9 mouse cellular contexts compared by ENCODE assay signal in the genomic region with DNA sequence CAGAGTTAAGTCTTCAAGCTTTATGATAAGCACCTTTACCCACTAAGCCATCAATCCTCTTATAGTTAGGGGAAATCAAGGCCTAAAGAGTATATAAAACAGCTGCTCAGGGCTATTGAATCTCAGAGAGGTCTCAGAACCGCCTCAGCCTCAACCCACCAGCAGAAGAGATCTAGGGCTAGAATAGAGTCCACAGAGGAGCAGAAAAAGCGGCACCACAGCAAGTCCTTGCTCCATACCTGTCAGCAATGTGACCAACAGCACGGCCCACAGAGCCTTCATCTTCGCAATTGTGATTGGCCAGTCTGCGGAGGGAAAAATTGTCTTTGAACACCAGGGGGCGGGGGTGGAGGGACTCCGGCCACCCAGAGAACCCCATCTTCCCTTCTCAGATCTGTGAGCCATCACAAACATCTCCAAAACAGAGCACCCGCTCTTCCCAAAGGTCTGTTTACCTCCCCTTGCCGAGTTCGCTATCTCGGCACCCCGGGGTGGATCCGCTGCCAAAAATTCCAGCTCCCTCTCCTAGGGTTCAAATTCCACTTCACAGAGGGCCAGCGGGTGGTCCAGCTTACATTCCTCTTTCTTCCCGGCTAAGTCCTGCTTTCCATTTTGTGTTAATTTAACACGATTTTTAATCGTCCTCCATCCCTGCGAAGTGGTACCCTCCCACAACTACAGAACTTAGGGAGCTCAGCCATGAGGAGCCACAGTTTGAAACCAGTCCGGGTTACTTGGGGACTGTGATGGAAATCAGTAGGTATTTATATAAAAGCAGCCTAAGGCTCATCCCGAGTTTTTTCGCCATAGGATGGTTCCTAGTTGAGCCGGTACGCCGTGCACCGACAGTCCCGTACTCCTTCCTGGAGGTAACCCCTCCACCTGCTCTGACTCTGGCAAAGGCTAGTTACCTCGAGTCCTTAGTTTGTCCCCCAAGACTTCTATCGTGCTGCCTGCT. TPM values are rescaled to one million over a fixed set of nuclear protein-coding genes. Genes with fewer than 3 reads are reported as not detected.
DNase-seq lines count a peak whose midpoint lies in the region; ATAC-seq lines count a peak whose summit lies in the region.
"Had no signal": no experiment of that assay in that cellular context is flagged by ENCODE, and none has a peak within 500 bp of the region (broad histone marks: within the 10 kb centered on the region; RNA-seq: fewer than 3 reads in every experiment).

No protein-coding gene starts in this region.

- H3K4me3 ChIP-seq in heart, embryonic 11.5 days (ENCODE audit: low read depth, low read length), result peak overlapping the region; percentile 46
- peak overlapping the region; percentile 51 for H3K4me3 ChIP-seq in forebrain, embryonic 10.5 days
- peak overlapping the region; percentile 21 for H3K4me3 ChIP-seq in kidney, embryonic 14.5 days (ENCODE audit: low read length)
- H3K4me3 ChIP-seq in megakaryocyte, embryonic 14.5 days (replicated peaks), result peak overlapping the region; percentile 53

- no peak for ATAC-seq in heart, embryonic 11.5 days (replicated peaks; ENCODE audit: insufficient number of reproducible peaks, low FRiP score, low TSS enrichment)
- ATAC-seq in kidney, embryonic 14.5 days (ENCODE audit: low FRiP score, low TSS enrichment), result peak; percentile 8; the same call in 1 of the 2 replicates

- H3K9ac ChIP-seq in heart, embryonic 11.5 days (ENCODE audit: low read depth, low read length), result peak overlapping the region; percentile 72
- H3K9ac ChIP-seq in kidney, embryonic 14.5 days (ENCODE audit: low read depth, low read length), result peak overlapping the region; percentile 46

- 1% methylated on average over 28 of the region's 28 CpGs for WGBS in heart, embryonic 11.5 days (ENCODE audit: insufficient replicate concordance)
- 3% methylated on average over 28 of the region's 28 CpGs for WGBS in forebrain, embryonic 10.5 days
- WGBS in kidney, embryonic 14.5 days, result 1% methylated on average over 28 of the region's 28 CpGs

- peaks cover 12% of the 10 kb centered on the region for H3K36me3 ChIP-seq in heart, embryonic 11.5 days (ENCODE audit: control insufficient read depth, insufficient read depth, low read length)
- peaks cover 45% of the 10 kb centered on the region for H3K36me3 ChIP-seq in forebrain, embryonic 10.5 days (replicated peaks)
- peaks cover 16% of the 10 kb centered on the region for H3K36me3 ChIP-seq in kidney, embryonic 14.5 days (ENCODE audit: control insufficient read depth, insufficient read depth, low read length)
- peaks cover 63% of the 10 kb centered on the region for H3K36me3 ChIP-seq in megakaryocyte, embryonic 14.5 days (replicated peaks; ENCODE audit: low read length)

- no peaks in the 10 kb centered on the region for H3K27me3 ChIP-seq in heart, embryonic 11.5 days (ENCODE audit: control insufficient read depth, insufficient read depth, low read length)
- H3K27me3 ChIP-seq in forebrain, embryonic 10.5 days (ENCODE audit: poor library complexity, severe bottlenecking), result no peaks in the 10 kb centered on the region
- H3K27me3 ChIP-seq in kidney, embryonic 14.5 days (ENCODE audit: control insufficient read depth, insufficient read depth, low read length), result no peaks in the 10 kb centered on the region
- peaks cover 48% of the 10 kb centered on the region for H3K27me3 ChIP-seq in megakaryocyte, embryonic 14.5 days (replicated peaks)

- peak overlapping the region; percentile 85 for H3K4me2 ChIP-seq in heart, embryonic 11.5 days
- H3K4me2 ChIP-seq in kidney, embryonic 14.5 days (replicated peaks; ENCODE audit: low read depth, low read length), result peak overlapping the region; percentile 60

- DNase-seq in heart, postnatal 25 days (ENCODE audit: low spot score), result no peak
- peak; percentile 45 for DNase-seq in forebrain, embryonic 10.5 days (ENCODE audit: extremely low spot score, low spot score)
- peak; percentile 68 for DNase-seq in yolk sac, embryonic 10.5 days (ENCODE audit: low spot score)
- DNase-seq in adrenal gland, adult 2 months, result no peak
- DNase-seq in spleen, postnatal 36 days (ENCODE audit: low spot score in 2 of 2), result no peak

- H3K4me1 ChIP-seq in heart, embryonic 11.5 days (ENCODE audit: control insufficient read depth, insufficient read depth, low read length), result peaks cover 37% of the 10 kb centered on the region
- peaks cover 61% of the 10 kb centered on the region for H3K4me1 ChIP-seq in forebrain, embryonic 10.5 days
- peaks cover 16% of the 10 kb centered on the region; the same call in 1 of the 2 replicates for H3K4me1 ChIP-seq in kidney, embryonic 14.5 days (ENCODE audit: control insufficient read depth, insufficient read depth, low read length)
- H3K4me1 ChIP-seq in megakaryocyte, embryonic 14.5 days, result peaks cover 58% of the 10 kb centered on the region

- no peaks in the 10 kb centered on the region for H3K9me3 ChIP-seq in heart, embryonic 11.5 days (replicated peaks; ENCODE audit: control insufficient read depth, low read length)
- H3K9me3 ChIP-seq in forebrain, embryonic 10.5 days, result peaks cover 10% of the 10 kb centered on the region
- H3K9me3 ChIP-seq in kidney, embryonic 14.5 days (ENCODE audit: control insufficient read depth, low read length), result no peaks in the 10 kb centered on the region
- H3K9me3 ChIP-seq in megakaryocyte, embryonic 14.5 days, result peaks cover 21% of the 10 kb centered on the region

- intact Hi-C loops in heart, postnatal 25 days (cut with DNase I), result loop anchor here (1.0 kb wide), 1 partner anchor 28 kb away; no protein-coding TSS in a partner anchor

- H3K27ac ChIP-seq in heart, embryonic 11.5 days (ENCODE audit: low read depth, low read length), result peak overlapping the region; percentile 41; the same call in 1 of the 2 replicates
- peak overlapping the region; percentile 82 for H3K27ac ChIP-seq in forebrain, embryonic 10.5 days
- H3K27ac ChIP-seq in kidney, embryonic 14.5 days (ENCODE audit: low read depth, low read length), result 0 out of 2 replicates have a peak overlapping the region, but pooled peaks have one; percentile 6

RNA-seq across cellular contexts. Expression of gene Apoe, which starts 0.8 kb away (rescaled TPM):
- 357 and 371 TPM in 2 replicates for polyA plus RNA-seq in heart, embryonic 11.5 days (2014; fragmentation: Nextera tagmentation; extraction: Ambion mirVana)
- 100 to 1,000 TPM; 309 to 319 TPM for total RNA-seq in heart, postnatal 25 days (2021)
- 140 and 154 TPM in 2 replicates for polyA plus RNA-seq in forebrain, embryonic 10.5 days (2016; fragmentation: Nextera tagmentation; extraction: Ambion mirVana)
- polyA plus RNA-seq in kidney, embryonic 14.5 days (2014; fragmentation: Nextera tagmentation; extraction: Ambion mirVana), result 175 and 184 TPM in 2 replicates
- 302 and 6,452 TPM in 2 replicates for polyA plus RNA-seq in megakaryocyte, embryonic 14.5 days (2012; ENCODE audit: insufficient read depth, low replicate concordance)
- total RNA-seq in adrenal gland, adult 2 months (2021), result 1,000 to 10,000 TPM; 1,105 to 1,118 TPM
- 1,670 and 1,938 TPM in 2 replicates for polyA plus RNA-seq in adrenal gland, adult 2 months (2012; rRNA removed)

RNA-seq across cellular contexts. Expression of gene Apoc1, which starts 5.8 kb away (rescaled TPM):
- polyA plus RNA-seq in heart, embryonic 11.5 days (2014; fragmentation: Nextera tagmentation; extraction: Ambion mirVana), result 6.9 and 10.8 TPM in 2 replicates
- total RNA-seq in heart, postnatal 25 days (2021), result 1 to 10 TPM; 1.4 to 2.2 TPM
- polyA plus RNA-seq in forebrain, embryonic 10.5 days (2016; fragmentation: Nextera tagmentation; extraction: Ambion mirVana), result 2.3 TPM in 2 replicates
- 8.4 and 13.1 TPM in 2 replicates for polyA plus RNA-seq in kidney, embryonic 14.5 days (2014; fragmentation: Nextera tagmentation; extraction: Ambion mirVana)
- 31.2 and 454 TPM in 2 replicates for polyA plus RNA-seq in megakaryocyte, embryonic 14.5 days (2012; ENCODE audit: insufficient read depth, low replicate concordance)
- total RNA-seq in adrenal gland, adult 2 months (2021), result 1,000 to 10,000 TPM in 1 of 2 experiments, 100 to 1,000 TPM in 1; 204 to 1,066 TPM
- 76.5 and 212 TPM in 2 replicates for polyA plus RNA-seq in adrenal gland, adult 2 months (2012; rRNA removed)

RNA-seq across cellular contexts. Expression of gene Apoc4, which starts 16.9 kb away (rescaled TPM):
- 0.34 TPM in 1 of 2 replicates, not detected in the other for polyA plus RNA-seq in heart, embryonic 11.5 days (2014; fragmentation: Nextera tagmentation; extraction: Ambion mirVana)
- not detected for total RNA-seq in heart, postnatal 25 days (2021)
- not detected in 2 replicates for polyA plus RNA-seq in forebrain, embryonic 10.5 days (2016; fragmentation: Nextera tagmentation; extraction: Ambion mirVana)
- 0.81 TPM in 1 of 2 replicates, not detected in the other for polyA plus RNA-seq in kidney, embryonic 14.5 days (2014; fragmentation: Nextera tagmentation; extraction: Ambion mirVana)
- 7.1 and 10.7 TPM in 2 replicates for polyA plus RNA-seq in megakaryocyte, embryonic 14.5 days (2012; ENCODE audit: insufficient read depth, low replicate concordance)
- 100 to 1,000 TPM in 1 of 2 experiments, 10 to 100 TPM in 1; 40.7 to 204 TPM for total RNA-seq in adrenal gland, adult 2 months (2021)
- polyA plus RNA-seq in adrenal gland, adult 2 months (2012; rRNA removed), result 95.0 and 181 TPM in 2 replicates

RNA-seq across cellular contexts. Expression of gene Gm44805, which starts 17.0 kb away (rescaled TPM):
- polyA plus RNA-seq in heart, embryonic 11.5 days (2014; fragmentation: Nextera tagmentation; extraction: Ambion mirVana), result 1.2 TPM in 1 of 2 replicates, not detected in the other
- total RNA-seq in heart, postnatal 25 days (2021), result not detected
- polyA plus RNA-seq in forebrain, embryonic 10.5 days (2016; fragmentation: Nextera tagmentation; extraction: Ambion mirVana), result not detected in 2 replicates
- not detected in 2 replicates for polyA plus RNA-seq in kidney, embryonic 14.5 days (2014; fragmentation: Nextera tagmentation; extraction: Ambion mirVana)
- polyA plus RNA-seq in megakaryocyte, embryonic 14.5 days (2012; ENCODE audit: insufficient read depth, low replicate concordance), result not detected in 2 replicates
- total RNA-seq in adrenal gland, adult 2 months (2021), result 1 to 10 TPM; 1.5 to 1.9 TPM
- polyA plus RNA-seq in adrenal gland, adult 2 months (2012; rRNA removed), result 2.3 and 4.1 TPM in 2 replicates
- total RNA-seq: G1E had no signal
- polyA plus RNA-seq: G1E had no signal

RNA-seq across cellular contexts. Expression of gene Tomm40, which starts 17.0 kb away (rescaled TPM):
- 142 and 154 TPM in 2 replicates for polyA plus RNA-seq in heart, embryonic 11.5 days (2014; fragmentation: Nextera tagmentation; extraction: Ambion mirVana)
- total RNA-seq in heart, postnatal 25 days (2021), result 100 to 1,000 TPM; 112 to 113 TPM
- 187 and 205 TPM in 2 replicates for polyA plus RNA-seq in forebrain, embryonic 10.5 days (2016; fragmentation: Nextera tagmentation; extraction: Ambion mirVana)
- 159 and 177 TPM in 2 replicates for polyA plus RNA-seq in kidney, embryonic 14.5 days (2014; fragmentation: Nextera tagmentation; extraction: Ambion mirVana)
- polyA plus RNA-seq in megakaryocyte, embryonic 14.5 days (2012; ENCODE audit: insufficient read depth, low replicate concordance), result 129 and 184 TPM in 2 replicates
- 100 to 1,000 TPM; 115 to 143 TPM for total RNA-seq in adrenal gland, adult 2 months (2021)
- polyA plus RNA-seq in adrenal gland, adult 2 months (2012; rRNA removed), result 164 and 165 TPM in 2 replicates

Comparison
In these comparisons a context has a peak if more than half of its experiments do, and no peak if none do; other contexts are left out.
1. H3K27ac ChIP-seq: peak in every context shown above with its lines; median percentile 82 in forebrain, embryonic 10.5 days; 41 in heart, embryonic 11.5 days; 6 in kidney, embryonic 14.5 days.
2. DNase-seq: peak in forebrain, embryonic 10.5 days (single experiment) and yolk sac, embryonic 10.5 days (single experiment); none in heart, postnatal 25 days (single experiment), adrenal gland, adult 2 months (single experiment) and spleen, postnatal 36 days (0 of 2).
3. Peak in every context shown above with its lines, with median percentiles within 50 percentile points of each other: H3K4me3 ChIP-seq.